Mouse (Mus musculus) heart, embryonic 12.5 days (tissue): ENCODE data around the gene Pde8a. TPM values are rescaled to one million over a fixed set of nuclear protein-coding genes. Genes with fewer than 3 reads are reported as not detected.

Experiments
- ATAC-seq: fragments of 200-750 bp; cut with Nextera tagmentation; 2 replicates; pipeline ENCODE4 v1.8.0; 2017; ENCODE audit warnings: moderate TSS enrichment, moderate library complexity; ENCODE audit not compliant: insufficient number of reproducible peaks, low FRiP score
- H3K27ac ChIP-seq: fragments of 300-500 bp; sonication (generic); 2 replicates; pipeline ENCODE4 v1.5.1; 2016; ENCODE audit warnings: mild to moderate bottlenecking, moderate library complexity; ENCODE audit not compliant: poor library complexity, severe bottlenecking
- H3K27me3 ChIP-seq: fragments of 300-500 bp; sonication (generic); replicated peaks from 2 replicates; pipeline ENCODE4 v1.6.1; 2016; ENCODE audit warnings: mild to moderate bottlenecking, moderate library complexity
- H3K36me3 ChIP-seq: fragments of 300-500 bp; sonication (generic); 2 replicates; pipeline ENCODE4 v1.6.1; 2016; ENCODE audit warnings: mild to moderate bottlenecking, moderate library complexity
- H3K4me1 ChIP-seq: fragments of 300-500 bp; sonication (generic); replicated peaks from 2 replicates; pipeline ENCODE4 v1.6.1; 2016; ENCODE audit warnings: mild to moderate bottlenecking
- H3K4me2 ChIP-seq: fragments of 300-500 bp; sonication (generic); 2 replicates; pipeline ENCODE4 v1.6.1; 2016; ENCODE audit warnings: mild to moderate bottlenecking, moderate library complexity
- H3K4me3 ChIP-seq: fragments of 300-500 bp; sonication (generic); 2 replicates; pipeline ENCODE4 v1.5.1; 2016; ENCODE audit warnings: mild to moderate bottlenecking
- H3K9ac ChIP-seq: fragments of 300-500 bp; sonication (generic); 2 replicates; pipeline ENCODE4 v1.6.1; 2016; ENCODE audit warnings: mild to moderate bottlenecking, moderate library complexity
- H3K9me3 ChIP-seq: fragments of 300-500 bp; sonication (generic); replicated peaks from 2 replicates; pipeline ENCODE4 v1.6.1; 2016; ENCODE audit warnings: mild to moderate bottlenecking, moderate library complexity
- WGBS: fragments of 180-500 bp; shearing (Covaris S2); methylation state at CpG from one replicate; pipeline ENCODE4 v1.1.7; 2016; 5-methylcytosine and 5-hydroxymethylcytosine counted together
- polyA plus RNA-seq: library from polyadenylated mRNA; unstranded; fragments of >200 nt; fragmentation: Nextera tagmentation; extraction: Ambion mirVana; gene quantifications from 2 replicates; pipeline ENCODE4 v1.2.1, GENCODE M21; 2016

The Pde8a gene
- polyA plus RNA-seq, 1 experiment from 2014 or later = 3.9 TPM

DNA sequence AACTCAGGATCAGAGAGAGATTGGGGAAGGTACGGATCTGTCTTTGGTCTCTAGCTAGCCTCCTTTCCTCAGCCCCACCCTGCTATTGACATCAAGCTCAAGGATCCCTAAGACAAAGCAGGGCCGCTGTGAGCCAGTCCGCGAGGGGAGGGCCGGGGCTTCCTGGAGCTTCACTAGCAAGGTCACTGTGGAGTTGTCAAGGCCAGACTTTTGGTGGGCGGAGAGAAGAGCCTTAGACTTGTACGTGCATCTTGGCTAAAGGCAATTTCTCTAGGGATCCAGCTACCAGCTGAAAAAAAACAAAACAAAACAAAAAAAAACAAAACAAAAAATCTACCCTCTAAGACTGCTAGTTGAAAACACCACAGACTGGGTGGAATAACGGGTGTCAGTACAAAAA lies 1.6 kb upstream of the Pde8a start:
- no peaks in the 10 kb centered on the region for H3K9me3 ChIP-seq
- H3K4me3 ChIP-seq = peak overlapping the region; percentile 60
- H3K27me3 ChIP-seq = peaks cover 9% of the 10 kb centered on the region
- no peak overlapping the region for H3K27ac ChIP-seq
- ATAC-seq = no peak
- H3K9ac ChIP-seq = no peak overlapping the region
- no peaks in the 10 kb centered on the region for H3K36me3 ChIP-seq
- H3K4me2 ChIP-seq = peak overlapping the region; percentile 91
- H3K4me1 ChIP-seq = peaks cover 25% of the 10 kb centered on the region
- 8% methylated on average over 8 of the region's 8 CpGs for WGBS

DNA sequence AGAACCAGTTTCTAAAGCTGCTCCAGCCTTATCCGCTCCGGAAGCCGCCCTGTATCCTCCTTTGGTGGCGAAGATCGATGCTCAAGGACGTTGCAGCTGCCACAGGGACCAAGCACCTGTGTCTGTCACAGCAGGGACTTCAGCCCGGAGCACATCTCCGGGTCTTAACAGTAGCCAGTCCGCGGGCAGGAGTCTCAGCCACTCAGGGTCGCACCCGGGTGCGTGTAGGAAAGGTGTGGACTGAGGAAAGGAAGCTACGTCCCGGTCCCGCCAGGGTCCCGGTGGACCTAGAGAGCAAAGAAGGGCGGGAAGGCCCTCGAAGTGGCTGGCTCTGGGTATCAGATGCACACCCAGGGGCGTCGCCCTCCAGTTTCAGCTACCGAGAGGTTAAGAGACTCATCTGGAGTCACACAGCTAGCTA lies 1.1 kb upstream of the Pde8a start:
- WGBS = 0% methylated on average over 22 of the region's 22 CpGs
- H3K36me3 ChIP-seq = no peaks in the 10 kb centered on the region
- H3K27me3 ChIP-seq = peaks cover 9% of the 10 kb centered on the region
- H3K9me3 ChIP-seq = no peaks in the 10 kb centered on the region
- H3K4me3 ChIP-seq = peak overlapping the region; percentile 60
- peaks cover 25% of the 10 kb centered on the region for H3K4me1 ChIP-seq
- peak; percentile 60 for ATAC-seq
- H3K4me2 ChIP-seq = peak overlapping the region; percentile 91
- H3K27ac ChIP-seq = peak overlapping the region; percentile 80
- peak overlapping the region; percentile 68 for H3K9ac ChIP-seq

DNA sequence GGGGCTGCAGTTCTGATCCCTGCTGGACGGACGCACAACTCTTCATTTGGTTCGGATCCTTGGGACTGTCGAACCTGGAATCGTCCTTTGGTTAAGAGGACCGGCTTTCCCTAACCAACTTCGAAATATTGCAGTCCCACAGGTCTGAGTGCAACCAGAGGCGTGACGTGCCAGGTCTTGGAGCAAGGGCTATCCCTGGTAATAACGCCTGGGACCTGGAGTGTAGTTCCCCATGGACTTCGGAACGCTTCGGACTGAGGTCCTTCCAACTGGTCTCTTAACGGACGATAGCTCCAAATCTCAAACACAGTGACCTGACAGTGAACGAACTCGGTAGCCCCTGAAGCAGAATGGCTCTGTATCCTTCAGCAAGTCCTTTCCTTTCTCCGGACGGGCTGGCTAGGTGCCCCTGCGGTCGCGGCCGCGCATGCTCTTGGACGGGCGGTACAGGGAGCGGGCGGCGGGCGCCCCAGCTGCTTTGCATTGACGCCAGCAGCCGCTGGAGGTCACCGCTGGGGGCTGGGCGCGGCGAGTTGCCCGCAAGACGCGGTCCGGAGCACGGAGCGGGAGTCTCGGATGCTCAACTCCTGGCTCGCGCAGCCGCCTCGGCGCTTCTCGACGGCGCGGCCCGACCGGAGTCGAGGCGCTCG lies 574 bp upstream of the Pde8a start:
- H3K36me3 ChIP-seq = no peaks in the 10 kb centered on the region
- peak; percentile 89 for ATAC-seq
- peak overlapping the region; percentile 60 for H3K4me3 ChIP-seq
- H3K27ac ChIP-seq = peak overlapping the region; percentile 80
- H3K27me3 ChIP-seq = peaks cover 9% of the 10 kb centered on the region
- under 1% methylated on average over 55 of the region's 57 CpGs for whole genome bisulfite sequencing
- H3K4me2 ChIP-seq = peak overlapping the region; percentile 91
- peaks cover 25% of the 10 kb centered on the region for H3K4me1 ChIP-seq
- H3K9ac ChIP-seq = peak overlapping the region; percentile 71
- H3K9me3 ChIP-seq = no peaks in the 10 kb centered on the region

DNA sequence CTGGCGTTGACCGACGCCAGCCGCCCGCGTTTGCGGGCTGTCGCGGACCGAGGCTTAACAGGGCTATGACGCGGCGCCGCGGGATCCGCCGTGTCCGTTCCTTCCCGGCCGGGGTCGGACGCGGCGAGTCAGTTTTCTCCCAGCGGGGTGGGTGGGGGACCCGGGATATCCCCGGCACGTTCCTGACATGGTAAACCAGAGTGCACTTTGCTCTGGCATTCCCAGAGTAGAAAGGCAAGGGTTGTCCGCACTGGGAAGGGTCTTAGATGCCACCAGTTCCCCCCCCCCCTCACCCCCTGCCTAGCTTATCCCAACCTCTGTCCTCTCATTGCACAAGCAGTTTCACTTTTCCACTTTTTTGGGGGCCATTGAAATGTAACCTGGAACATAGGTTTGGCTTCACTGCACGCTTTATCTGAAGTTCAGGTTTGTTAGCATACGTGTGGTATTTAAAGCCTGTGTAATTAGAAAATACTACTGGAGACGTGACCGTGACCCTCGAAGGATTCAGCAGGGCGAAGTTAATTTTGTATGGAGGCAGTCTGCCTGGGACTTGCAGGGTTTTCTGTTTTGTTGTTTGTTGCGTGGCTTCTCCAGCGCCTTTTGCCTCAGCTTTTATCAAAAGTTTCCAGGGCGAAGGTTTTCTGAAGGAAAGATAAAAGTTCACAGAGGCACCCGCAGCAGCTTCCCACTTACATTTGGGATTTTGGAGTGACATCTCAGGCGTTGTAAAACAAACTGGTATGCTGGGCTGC lies 934 bp downstream of the Pde8a start:
- Histone ChIP-seq H3K4me1 (peaks cover 25% of the 10 kb centered on the region), H3K27ac (no peak overlapping the region), H3K4me3 (peak overlapping the region; percentile 60), H3K9me3 (no peaks in the 10 kb centered on the region), H3K36me3 (no peaks in the 10 kb centered on the region), H3K27me3 (peaks cover 9% of the 10 kb centered on the region), H3K4me2 (peak overlapping the region; percentile 91), H3K9ac (peak overlapping the region; percentile 71)
- no peak for ATAC-seq
- 6% methylated on average over 40 of the region's 40 CpGs for WGBS

DNA sequence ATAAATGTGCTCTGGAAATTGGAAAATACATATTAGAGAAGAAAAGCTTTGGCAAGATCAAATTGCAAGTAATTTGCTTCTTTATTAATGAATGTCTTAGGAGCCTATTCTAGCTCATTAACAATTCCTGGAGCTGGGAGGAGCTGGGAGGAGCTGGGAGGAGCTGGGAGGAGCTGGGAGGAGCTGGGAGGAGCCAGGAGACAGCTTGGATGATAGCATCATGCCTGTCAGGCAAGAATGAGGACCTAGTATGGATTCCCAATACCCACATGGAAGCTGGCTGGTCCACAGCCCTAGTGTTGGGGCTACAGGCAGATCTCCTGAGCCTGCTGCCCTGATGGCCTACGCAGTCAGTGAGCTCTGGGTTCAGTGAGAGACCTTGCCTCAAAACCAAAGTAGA lies 2.6 kb downstream of the Pde8a start:
- Histone ChIP-seq H3K4me3 (no peak overlapping the region), H3K36me3 (no peaks in the 10 kb centered on the region), H3K4me1 (peaks cover 18% of the 10 kb centered on the region), H3K4me2 (no peak overlapping the region), H3K27me3 (peaks cover 6% of the 10 kb centered on the region), H3K9ac (no peak overlapping the region), H3K27ac (no peak overlapping the region), H3K9me3 (no peaks in the 10 kb centered on the region)
- no peak for ATAC-seq
- 88% methylated on average over 1 of the region's 1 CpGs for WGBS

DNA sequence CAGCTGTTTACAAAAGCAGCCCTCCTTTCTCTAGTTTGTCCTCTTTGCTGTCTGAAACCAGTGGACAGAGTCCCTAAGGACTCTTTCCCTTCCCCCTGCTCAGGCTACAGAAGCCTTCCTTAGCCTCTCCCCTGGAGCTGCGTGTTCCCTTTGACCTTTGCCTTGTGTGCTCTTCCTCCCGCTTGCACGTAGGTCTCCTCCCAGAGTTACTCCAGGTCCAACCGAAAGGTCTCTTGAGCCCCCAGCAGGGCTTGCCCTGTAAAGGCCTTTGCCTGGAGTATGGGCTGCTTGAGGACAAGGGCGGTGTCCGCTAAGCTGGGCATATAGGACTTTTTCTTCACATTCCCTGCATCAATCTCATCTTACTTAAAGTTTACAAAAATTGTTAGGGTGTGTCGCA lies 5.9 kb downstream of the Pde8a start:
- Histone ChIP-seq H3K4me2 (no peak overlapping the region), H3K4me1 (0 out of 2 replicates have a peak, but pooled peaks cover 1% of the 10 kb centered on the region), H3K27me3 (0 out of 2 replicates have a peak, but pooled peaks cover 3% of the 10 kb centered on the region), H3K9me3 (no peaks in the 10 kb centered on the region), H3K36me3 (no peaks in the 10 kb centered on the region), H3K4me3 (no peak overlapping the region), H3K9ac (no peak overlapping the region), H3K27ac (no peak overlapping the region)
- no peak for ATAC-seq
- 59% methylated on average over 7 of the region's 7 CpGs for WGBS

DNA sequence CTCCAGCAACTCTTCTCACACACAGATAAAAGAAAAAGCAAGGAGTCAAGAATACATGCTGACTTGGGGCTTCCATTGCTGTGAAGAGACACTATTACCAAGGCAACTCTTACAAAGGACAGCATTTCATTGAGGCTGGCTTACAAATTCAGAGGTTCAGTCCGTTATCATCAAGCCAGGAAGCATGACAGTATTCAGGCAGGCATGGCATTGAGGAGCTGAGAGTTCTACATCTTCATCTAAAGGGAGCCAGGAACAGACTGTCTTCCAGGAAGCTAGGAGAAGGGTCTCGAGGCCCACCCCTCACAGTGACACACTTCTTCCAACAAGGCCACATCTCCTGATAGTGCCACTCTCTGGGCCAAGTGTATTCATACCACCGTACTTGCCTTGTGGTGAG lies 7.0 kb downstream of the Pde8a start:
- Histone ChIP-seq H3K9ac (no peak overlapping the region), H3K27ac (no peak overlapping the region), H3K36me3 (no peaks in the 10 kb centered on the region), H3K4me2 (no peak overlapping the region), H3K4me1 (no peaks in the 10 kb centered on the region), H3K27me3 (0 out of 2 replicates have a peak, but pooled peaks cover under 1% of the 10 kb centered on the region), H3K9me3 (no peaks in the 10 kb centered on the region), H3K4me3 (no peak overlapping the region)
- 71% methylated on average over 3 of the region's 3 CpGs for WGBS
- ATAC-seq = no peak

DNA sequence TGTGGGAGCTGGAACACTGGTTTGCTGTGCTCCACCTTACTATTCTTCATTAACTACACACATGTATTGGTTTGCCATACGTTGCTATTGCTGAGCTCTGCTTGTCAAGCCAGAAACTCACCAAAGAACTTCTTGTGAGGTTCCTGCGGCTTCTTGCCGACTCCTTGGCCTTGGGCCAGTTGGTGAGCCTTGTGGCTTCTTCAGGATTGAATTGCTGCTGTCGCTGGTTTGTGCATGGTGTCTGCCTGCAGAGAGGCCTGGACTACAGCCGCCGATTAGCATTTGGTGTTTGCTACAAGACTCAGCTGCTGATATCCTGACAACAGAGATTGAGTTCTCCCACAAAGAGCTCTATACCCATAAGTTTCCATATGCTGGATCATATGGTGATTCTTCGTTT lies 10.9 kb downstream of the Pde8a start:
- no peak overlapping the region for H3K9ac ChIP-seq
- no peaks in the 10 kb centered on the region for H3K9me3 ChIP-seq
- H3K4me2 ChIP-seq = no peak overlapping the region
- ATAC-seq = no peak
- no peaks in the 10 kb centered on the region for H3K27me3 ChIP-seq
- H3K4me3 ChIP-seq = no peak overlapping the region
- no peak overlapping the region for H3K27ac ChIP-seq
- no peaks in the 10 kb centered on the region for H3K36me3 ChIP-seq
- 86% methylated on average over 7 of the region's 7 CpGs for WGBS
- no peaks in the 10 kb centered on the region for H3K4me1 ChIP-seq

DNA sequence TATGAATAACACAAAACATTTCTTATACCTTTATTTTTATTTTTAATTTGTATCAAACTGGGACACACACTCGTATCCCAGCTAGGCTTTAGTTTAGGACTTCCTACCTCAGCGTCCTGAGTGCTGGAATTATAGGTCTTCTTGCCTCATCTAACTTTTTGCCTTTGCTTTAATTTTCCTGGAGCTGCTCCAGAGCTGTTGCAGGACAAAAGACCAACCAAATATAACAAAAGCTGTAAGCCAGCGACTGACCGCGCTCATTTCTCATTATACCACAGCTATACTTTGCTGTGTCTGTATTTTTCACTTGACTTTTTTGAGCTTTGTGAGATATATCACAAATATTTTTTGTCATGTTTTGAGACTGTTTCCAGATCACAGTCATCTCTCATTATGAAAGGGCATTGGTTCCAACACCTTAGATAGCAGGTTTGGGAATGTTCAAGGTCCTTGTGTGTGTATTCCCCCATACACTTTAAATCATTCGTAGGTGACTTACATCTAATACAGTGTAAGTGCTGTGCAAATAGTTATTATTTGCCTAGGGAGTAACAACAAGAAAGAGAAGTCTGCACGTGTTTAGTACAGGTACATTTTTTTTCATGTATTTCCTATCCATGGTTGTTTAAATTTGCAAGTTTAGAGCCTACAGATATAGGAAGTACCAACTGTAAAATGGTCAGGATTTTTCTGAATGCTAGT lies 16.8 kb downstream of the Pde8a start:
- 86% methylated on average over 7 of the region's 7 CpGs for WGBS

DNA sequence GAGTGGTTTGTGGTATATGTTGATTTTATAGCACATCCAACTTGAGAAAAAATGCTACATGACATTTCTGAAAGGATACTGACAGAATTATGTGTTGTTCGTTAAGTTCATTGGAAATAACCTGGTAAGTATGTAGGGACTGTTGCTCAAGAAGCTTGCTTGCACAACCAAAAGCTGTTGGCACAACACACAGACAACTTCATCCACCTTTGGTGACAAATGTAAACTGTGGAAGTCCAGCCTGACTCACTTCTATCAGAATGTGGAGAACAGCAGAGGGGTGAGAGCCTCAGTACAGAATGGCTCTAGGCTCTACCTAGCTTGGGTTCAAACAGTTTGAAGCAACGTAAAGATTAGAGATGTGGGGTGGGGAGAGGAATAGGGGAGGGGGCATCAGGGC lies 19.3 kb downstream of the Pde8a start:
- whole genome bisulfite sequencing = 73% methylated on average over 2 of the region's 2 CpGs
- no peaks in the 10 kb centered on the region for H3K36me3 ChIP-seq
- no peak overlapping the region for H3K4me2 ChIP-seq
- H3K4me1 ChIP-seq = no peaks in the 10 kb centered on the region
- H3K4me3 ChIP-seq = no peak overlapping the region
- no peak overlapping the region for H3K27ac ChIP-seq
- no peak for ATAC-seq
- H3K27me3 ChIP-seq = no peaks in the 10 kb centered on the region
- no peak overlapping the region for H3K9ac ChIP-seq
- no peaks in the 10 kb centered on the region for H3K9me3 ChIP-seq

More for the DNA sequence above, 16.8 kb downstream of the Pde8a start:
- H3K4me2 ChIP-seq = no peak overlapping the region
- ATAC-seq = no peak
- H3K9ac ChIP-seq = no peak overlapping the region
- no peak overlapping the region for H3K4me3 ChIP-seq
- no peaks in the 10 kb centered on the region for H3K36me3 ChIP-seq
- no peaks in the 10 kb centered on the region for H3K9me3 ChIP-seq
- no peaks in the 10 kb centered on the region for H3K4me1 ChIP-seq
- H3K27ac ChIP-seq = no peak overlapping the region
- no peaks in the 10 kb centered on the region for H3K27me3 ChIP-seq

DNA sequence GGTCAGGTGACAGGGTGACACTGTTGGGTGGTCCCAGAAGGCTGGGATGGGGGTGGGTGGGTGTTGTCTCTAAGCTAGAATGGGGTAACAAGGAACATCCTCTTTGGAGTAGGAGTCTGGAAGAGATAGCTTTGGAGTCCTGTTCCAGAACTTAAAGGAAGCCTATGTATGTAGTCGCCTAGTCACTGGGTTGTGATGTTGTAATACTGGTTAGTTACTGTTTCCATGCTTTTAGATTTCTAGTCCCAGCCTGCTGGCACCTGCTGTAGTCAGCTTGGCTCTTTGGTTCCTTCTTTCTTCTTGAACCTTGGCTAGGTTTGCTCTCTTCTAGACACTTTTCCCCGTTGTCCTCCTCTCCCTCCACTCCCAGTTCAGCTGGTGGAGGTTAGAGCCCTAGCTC lies 21.7 kb downstream of the Pde8a start:
- no peak for ATAC-seq
- Histone ChIP-seq H3K9ac (no peak overlapping the region), H3K9me3 (no peaks in the 10 kb centered on the region), H3K27me3 (no peaks in the 10 kb centered on the region), H3K27ac (no peak overlapping the region), H3K4me1 (no peaks in the 10 kb centered on the region), H3K4me3 (no peak overlapping the region), H3K4me2 (no peak overlapping the region), H3K36me3 (no peaks in the 10 kb centered on the region)
- WGBS = 78% methylated on average over 2 of the region's 2 CpGs
